In genomic region chr9:35116391-35117381, GRCm38 (mm10) we compare ENCODE assay signal across 8 mouse cellular contexts. TPM values are rescaled to one million over a fixed set of nuclear protein-coding genes. Genes with fewer than 3 reads are reported as not detected.
A peak's percentile ranks its signal among the peaks of the same experiment; 100 is the strongest.
DNase-seq lines count a peak whose midpoint lies in the region; ATAC-seq lines count a peak whose summit lies in the region.

No protein-coding gene starts in this region.

- peak overlapping the region; percentile 98 for H3K27ac ChIP-seq in limb, embryonic 10.5 days
- H3K27ac ChIP-seq in midbrain, embryonic 11.5 days (ENCODE audit: low read depth, low read length), result peak overlapping the region; percentile 33; the same call in 1 of the 2 replicates

- intact Hi-C loops in gastrocnemius, postnatal 14 days (cut with DNase I; ENCODE audit: low total_unique reads), result no loop called here

- peak overlapping the region; percentile 82 for H3K9ac ChIP-seq in midbrain, embryonic 11.5 days (ENCODE audit: low read length)

- H3K4me1 ChIP-seq in limb, embryonic 10.5 days, result peaks cover 55% of the 10 kb centered on the region
- peaks cover 5% of the 10 kb centered on the region; the same call in 1 of the 2 replicates for H3K4me1 ChIP-seq in midbrain, embryonic 11.5 days (ENCODE audit: control insufficient read depth, insufficient read depth, low read length)

- under 1% methylated on average over 83 of the region's 84 CpGs for WGBS in limb, embryonic 10.5 days
- whole genome bisulfite sequencing in midbrain, embryonic 11.5 days, result 0% methylated on average over 48 of the region's 84 CpGs

- H3K36me3 ChIP-seq in limb, embryonic 10.5 days, result peaks cover 19% of the 10 kb centered on the region
- H3K36me3 ChIP-seq in midbrain, embryonic 11.5 days (ENCODE audit: control insufficient read depth, insufficient read depth, low read length), result no peaks in the 10 kb centered on the region

- H3K4me2 ChIP-seq in midbrain, embryonic 11.5 days, result peak overlapping the region; percentile 83

- H3K9me3 ChIP-seq in limb, embryonic 10.5 days (replicated peaks), result no peaks in the 10 kb centered on the region
- no peaks in the 10 kb centered on the region for H3K9me3 ChIP-seq in midbrain, embryonic 11.5 days (ENCODE audit: control insufficient read depth, low read length)

- DNase-seq in adrenal gland, adult 8-10 months, result peak; percentile 82
- DNase-seq in embryo, embryonic 10 days (ENCODE audit: low spot score), result peak; percentile 90
- DNase-seq in gastrocnemius, postnatal 14 days, result peak; percentile 84
- peak; percentile 88 for DNase-seq in limb, embryonic 10.5 days (ENCODE audit: low spot score)
- peak; percentile 97 for DNase-seq in midbrain, embryonic 11.5 days (ENCODE audit: low spot score, missing footprints)
- DNase-seq in right cerebral cortex, postnatal 4 days, result peak; percentile 77
- DNase-seq in yolk sac, embryonic 10.5 days (ENCODE audit: low spot score), result peak; percentile 91

- ATAC-seq in inflammation-experienced regulatory T-cells, adult 6 months, result peak; percentile 66
- peak; percentile 91 for ATAC-seq in midbrain, embryonic 11.5 days (ENCODE audit: low FRiP score)

- H3K27me3 ChIP-seq in limb, embryonic 10.5 days (ENCODE audit: low read depth, poor library complexity, severe bottlenecking), result no peaks in the 10 kb centered on the region
- H3K27me3 ChIP-seq in midbrain, embryonic 11.5 days (ENCODE audit: control insufficient read depth, insufficient read depth, low read length), result no peaks in the 10 kb centered on the region

- H3K4me3 ChIP-seq in limb, embryonic 10.5 days, result peak overlapping the region; percentile 88
- H3K4me3 ChIP-seq in midbrain, embryonic 11.5 days (ENCODE audit: low read depth, low read length), result peak overlapping the region; percentile 67

RNA-seq across cellular contexts. Expression of gene St3gal4, which starts 2.4 kb away (rescaled TPM):
- total RNA-seq in adrenal gland, adult 8-10 months (2022), result 10 to 100 TPM; 32.8 to 55.5 (median 44.3) TPM
- total RNA-seq in gastrocnemius, postnatal 14 days (2021), result 1 to 10 TPM; 5.8 to 7.3 TPM
- polyA plus RNA-seq in inflammation-experienced regulatory T-cells, adult 6 months (2017; shearing (Covaris generic)), result 10 to 100 TPM; 11.2 to 29.1 (median 17.9) TPM
- 19.0 and 21.3 TPM in 2 replicates for polyA plus RNA-seq in limb, embryonic 10.5 days (2016; fragmentation: Nextera tagmentation; extraction: Ambion mirVana)
- polyA plus RNA-seq in midbrain, embryonic 11.5 days (2014; fragmentation: Nextera tagmentation; extraction: Ambion mirVana), result 10.7 and 11.0 TPM in 2 replicates

RNA-seq across cellular contexts. Expression of gene Dcps, which starts 59.2 kb away (rescaled TPM):
- 10 to 100 TPM; 23.6 to 34.1 (median 29.9) TPM for total RNA-seq in adrenal gland, adult 8-10 months (2022)
- 1 to 10 TPM; 5.8 to 7.4 TPM for total RNA-seq in gastrocnemius, postnatal 14 days (2021)
- 10 to 100 TPM; 83.4 to 94.5 (median 92.4) TPM for polyA plus RNA-seq in inflammation-experienced regulatory T-cells, adult 6 months (2017; shearing (Covaris generic))
- polyA plus RNA-seq in limb, embryonic 10.5 days (2016; fragmentation: Nextera tagmentation; extraction: Ambion mirVana), result 86.0 and 92.3 TPM in 2 replicates
- polyA plus RNA-seq in midbrain, embryonic 11.5 days (2014; fragmentation: Nextera tagmentation; extraction: Ambion mirVana), result 96.8 and 98.0 TPM in 2 replicates

Comparison
In these comparisons a context has a peak if more than half of its experiments do, and no peak if none do; other contexts are left out.
1. Peak in every context shown above with its lines: DNase-seq, ATAC-seq, H3K4me3 ChIP-seq and H3K27ac ChIP-seq.